Mouse (Mus musculus) forebrain, embryonic 16.5 days (tissue): ENCODE data around the gene Epb41l1. TPM values are rescaled to one million over a fixed set of nuclear protein-coding genes. Genes with fewer than 3 reads are reported as not detected.

ENCODE experiments used
- ATAC-seq: fragments of 200-750 bp; cut with Nextera tagmentation; 2 replicates; pipeline ENCODE4 v1.8.0; 2017; ENCODE audit warnings: mild to moderate bottlenecking, moderate library complexity
- H3K27ac ChIP-seq: fragments of 300-500 bp; sonication (generic); 2 replicates; pipeline ENCODE4 v1.5.1; 2014; ENCODE audit warnings: low read length, control low read depth
- H3K27me3 ChIP-seq: fragments of 300-500 bp; sonication (generic); replicated peaks from 2 replicates; pipeline ENCODE4 v1.6.1; 2014; ENCODE audit warnings: low read length; ENCODE audit not compliant: control insufficient read depth, insufficient read depth
- H3K36me3 ChIP-seq: fragments of 300-500 bp; sonication (generic); 2 replicates; pipeline ENCODE4 v1.6.1; 2014; ENCODE audit not compliant: control insufficient read depth, insufficient read depth
- H3K4me1 ChIP-seq: fragments of 300-500 bp; sonication (generic); replicated peaks from 2 replicates; pipeline ENCODE4 v1.6.1; 2014; ENCODE audit warnings: low read length; ENCODE audit not compliant: control insufficient read depth, insufficient read depth
- H3K4me2 ChIP-seq: fragments of 300-500 bp; sonication (generic); 2 replicates; pipeline ENCODE4 v1.6.1; 2014; ENCODE audit warnings: mild to moderate bottlenecking, low read length, control low read depth
- H3K4me3 ChIP-seq: fragments of 300-500 bp; sonication (generic); replicated peaks from 2 replicates; pipeline ENCODE4 v1.5.1; 2014; ENCODE audit warnings: mild to moderate bottlenecking, low read length, control low read depth
- H3K9ac ChIP-seq: fragments of 300-500 bp; sonication (generic); replicated peaks from 2 replicates; pipeline ENCODE4 v1.6.1; 2014; ENCODE audit warnings: low read depth, low read length, control low read depth
- H3K9me3 ChIP-seq: fragments of 300-500 bp; sonication (generic); 2 replicates; pipeline ENCODE4 v1.6.1; 2016; ENCODE audit warnings: low read length; ENCODE audit not compliant: control insufficient read depth
- WGBS: fragments of 180-500 bp; shearing (Covaris S2); extraction: QIAGEN DNeasy Blood & Tissue Kit; methylation state at CpG from one replicate; pipeline ENCODE4 v1.1.7; 2014; 5-methylcytosine and 5-hydroxymethylcytosine counted together
- polyA plus RNA-seq: library from polyadenylated mRNA; unstranded; fragments of >200 nt; fragmentation: Nextera tagmentation; extraction: Ambion mirVana; gene quantifications from 2 replicates; pipeline ENCODE4 v1.2.1, GENCODE M21; 2015

Epb41l1 gene
- polyA plus RNA-seq, 1 experiment from 2014 or later: 15.5 TPM

DNA sequence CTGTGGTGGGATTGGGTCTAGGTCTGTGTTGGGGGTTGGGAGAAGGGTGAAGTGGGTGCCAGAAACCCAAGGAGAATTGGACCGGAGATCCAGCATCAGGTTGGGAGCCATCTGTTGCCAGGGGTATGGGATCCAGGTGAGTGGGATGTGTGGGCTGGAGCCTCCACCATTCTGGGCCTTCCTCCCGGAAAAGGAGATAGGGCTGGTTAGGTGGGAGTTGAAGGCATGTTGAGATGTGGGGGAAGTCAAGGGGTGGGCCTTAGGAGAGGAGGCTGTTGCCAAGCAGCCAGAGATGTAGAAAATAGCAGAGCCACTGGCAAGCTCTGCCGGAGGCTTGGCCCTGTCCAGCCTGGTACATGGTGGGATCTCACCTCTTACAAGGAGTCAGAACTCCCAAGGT, 11.4 kb downstream of the Epb41l1 start:
- Histone ChIP-seq H3K9me3 (no peaks in the 10 kb centered on the region), H3K4me2 (no peak overlapping the region), H3K27ac (no peak overlapping the region), H3K36me3 (no peaks in the 10 kb centered on the region), H3K4me3 (no peak overlapping the region), H3K27me3 (no peaks in the 10 kb centered on the region), H3K4me1 (no peaks in the 10 kb centered on the region), H3K9ac (no peak overlapping the region)
- 87% methylated on average over 3 of the region's 3 CpGs for WGBS
- ATAC-seq: no peak

DNA sequence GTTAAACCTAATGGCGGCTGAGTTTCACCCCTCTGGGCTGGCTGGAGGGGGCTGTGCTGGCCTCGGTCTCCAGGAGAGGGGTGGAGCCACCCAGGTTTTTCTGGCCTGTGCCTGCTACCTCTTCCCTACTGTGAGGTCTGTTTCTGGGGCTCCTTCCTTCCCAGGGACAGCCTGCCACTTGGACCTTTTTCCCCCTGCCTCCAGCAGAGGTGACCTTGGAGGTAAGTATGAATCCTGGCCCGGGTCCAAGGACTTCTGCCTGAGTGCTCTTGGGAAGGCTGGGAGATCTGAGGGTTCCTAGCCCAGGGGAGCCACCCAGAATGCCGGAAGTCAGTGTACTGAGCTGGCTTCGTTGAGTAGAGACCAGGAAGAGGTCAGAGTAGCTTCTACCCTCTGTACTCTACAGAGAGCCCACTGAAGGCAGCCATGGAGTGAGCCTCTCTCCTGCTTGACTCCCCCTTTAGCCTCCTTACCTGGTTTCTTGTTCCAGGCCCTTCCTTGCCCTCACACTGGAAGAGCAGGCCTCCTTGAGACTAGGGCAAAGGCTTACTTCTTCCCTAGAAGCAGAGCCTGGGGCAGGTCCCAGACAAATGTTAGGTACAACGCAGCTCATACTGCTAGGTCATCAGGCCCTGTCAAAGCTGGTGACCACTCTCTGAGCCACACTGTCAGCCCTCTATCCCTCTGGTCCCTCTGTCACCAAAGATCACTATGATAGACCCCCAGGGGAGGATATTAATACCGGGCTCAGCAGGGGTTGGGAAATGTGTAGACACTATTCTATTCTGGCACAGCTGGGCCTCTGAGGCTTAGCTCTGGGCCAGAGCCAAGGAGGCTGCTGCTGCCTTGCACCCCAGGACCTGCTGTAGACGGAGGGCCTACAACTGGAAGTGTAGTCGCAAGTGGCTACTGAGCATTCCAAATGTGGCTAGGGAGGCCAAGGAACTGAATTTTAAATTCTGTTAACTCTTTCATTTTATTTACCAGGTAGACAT, 12.5 kb downstream of the Epb41l1 start:
- WGBS: 46% methylated on average over 9 of the region's 9 CpGs
- Histone ChIP-seq H3K4me3 (no peak overlapping the region), H3K9me3 (no peaks in the 10 kb centered on the region), H3K36me3 (no peaks in the 10 kb centered on the region), H3K4me1 (no peaks in the 10 kb centered on the region), H3K4me2 (no peak overlapping the region), H3K27me3 (no peaks in the 10 kb centered on the region), H3K27ac (no peak overlapping the region), H3K9ac (no peak overlapping the region)
- no peak for ATAC-seq

DNA sequence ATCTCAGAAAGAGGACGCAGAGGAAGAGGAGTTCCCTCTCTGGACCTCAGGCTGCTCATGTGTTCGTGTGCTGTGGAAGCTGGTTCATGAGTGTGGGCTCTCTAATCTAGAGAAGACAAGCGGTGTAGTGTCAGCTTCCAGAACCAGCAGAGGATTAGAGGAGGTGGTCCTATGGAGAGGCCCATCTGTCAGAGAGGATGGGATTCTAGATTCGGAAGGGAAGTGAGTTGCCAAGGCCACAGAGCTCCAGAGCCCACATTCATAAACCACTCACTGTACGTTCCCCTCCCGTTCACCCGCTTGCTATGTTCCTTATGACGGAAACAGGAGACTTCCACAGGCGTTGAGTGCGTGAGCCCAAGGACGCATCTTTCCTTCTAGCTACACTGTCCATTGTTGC, 16.9 kb downstream of the Epb41l1 start:
- Histone ChIP-seq H3K27me3 (no peaks in the 10 kb centered on the region), H3K9ac (no peak overlapping the region), H3K9me3 (no peaks in the 10 kb centered on the region), H3K4me3 (no peak overlapping the region), H3K36me3 (peaks cover 3% of the 10 kb centered on the region; the same call in 1 of the 2 replicates), H3K4me2 (no peak overlapping the region), H3K4me1 (no peaks in the 10 kb centered on the region), H3K27ac (no peak overlapping the region)
- ATAC-seq: no peak
- 92% methylated on average over 11 of the region's 11 CpGs for WGBS

DNA sequence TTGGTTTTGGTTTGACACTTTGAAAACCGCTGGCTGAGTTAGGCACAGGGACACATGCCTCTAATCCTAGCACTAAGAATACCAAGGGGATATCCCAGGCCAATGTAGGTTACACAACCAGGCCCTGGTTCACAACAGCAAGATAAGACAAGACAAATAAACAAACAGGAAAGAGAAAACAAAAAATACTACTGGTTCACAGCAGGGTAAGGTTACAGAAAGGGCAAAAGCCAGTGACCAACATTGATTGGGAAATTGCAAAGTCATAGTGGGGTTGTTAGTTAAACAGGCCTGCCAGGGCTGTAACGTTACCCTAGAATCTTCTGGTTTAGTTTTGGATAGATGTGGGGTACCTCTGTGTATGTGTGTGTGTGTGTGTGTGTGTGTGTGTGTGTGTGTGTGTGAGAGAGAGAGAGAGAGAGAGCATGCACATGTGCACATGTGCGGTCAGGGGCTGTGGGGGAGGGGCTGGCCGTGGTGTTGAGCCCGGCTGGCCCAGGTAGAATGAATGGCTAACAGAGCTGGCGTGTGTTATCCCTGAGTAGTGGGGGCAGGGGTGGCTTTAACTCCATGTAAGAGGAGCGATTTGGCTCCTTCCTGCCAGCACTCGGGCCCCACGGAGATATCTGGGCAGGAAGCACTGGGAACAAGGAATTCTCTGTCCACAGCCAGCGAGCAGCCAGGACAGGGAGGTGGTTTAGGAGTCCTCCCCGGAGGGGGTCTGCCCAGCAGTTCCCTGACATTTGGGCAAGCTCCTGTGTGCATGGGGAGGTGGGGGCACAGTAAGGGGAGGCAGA, 19.2 kb downstream of the Epb41l1 start:
- Histone ChIP-seq H3K27me3 (no peaks in the 10 kb centered on the region), H3K4me1 (no peaks in the 10 kb centered on the region), H3K4me2 (no peak overlapping the region), H3K9ac (no peak overlapping the region), H3K4me3 (no peak overlapping the region), H3K36me3 (peaks cover 3% of the 10 kb centered on the region; the same call in 1 of the 2 replicates), H3K9me3 (no peaks in the 10 kb centered on the region), H3K27ac (no peak overlapping the region)
- 46% methylated on average over 11 of the region's 11 CpGs for WGBS
- no peak for ATAC-seq

DNA sequence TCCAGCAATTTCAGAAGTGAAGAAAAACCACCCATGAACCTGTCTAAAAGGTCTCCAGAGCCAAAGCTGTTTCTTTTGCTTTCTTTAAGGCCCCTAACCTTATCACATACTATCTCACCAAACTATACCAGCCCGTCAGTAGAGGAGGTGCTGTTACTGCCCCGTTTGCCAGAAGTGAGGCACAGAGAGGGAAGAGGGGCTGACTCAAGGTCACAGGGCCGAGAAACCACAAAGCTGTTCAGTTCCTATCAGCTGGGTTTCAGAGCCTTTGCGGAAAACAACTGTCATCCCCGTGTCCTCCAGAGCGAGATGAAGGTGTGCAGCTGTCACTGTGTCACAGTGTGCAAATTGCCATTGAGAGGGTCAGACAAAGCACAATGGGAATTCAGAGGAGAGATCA, 21.2 kb downstream of the Epb41l1 start:
- no peak overlapping the region for H3K4me3 ChIP-seq
- no peak overlapping the region for H3K9ac ChIP-seq
- peaks cover 8% of the 10 kb centered on the region; the same call in 1 of the 2 replicates for H3K36me3 ChIP-seq
- WGBS: 66% methylated on average over 6 of the region's 6 CpGs
- H3K27ac ChIP-seq: no peak overlapping the region
- H3K27me3 ChIP-seq: no peaks in the 10 kb centered on the region
- no peaks in the 10 kb centered on the region for H3K9me3 ChIP-seq
- no peaks in the 10 kb centered on the region for H3K4me1 ChIP-seq
- no peak overlapping the region for H3K4me2 ChIP-seq
- ATAC-seq: no peak

DNA sequence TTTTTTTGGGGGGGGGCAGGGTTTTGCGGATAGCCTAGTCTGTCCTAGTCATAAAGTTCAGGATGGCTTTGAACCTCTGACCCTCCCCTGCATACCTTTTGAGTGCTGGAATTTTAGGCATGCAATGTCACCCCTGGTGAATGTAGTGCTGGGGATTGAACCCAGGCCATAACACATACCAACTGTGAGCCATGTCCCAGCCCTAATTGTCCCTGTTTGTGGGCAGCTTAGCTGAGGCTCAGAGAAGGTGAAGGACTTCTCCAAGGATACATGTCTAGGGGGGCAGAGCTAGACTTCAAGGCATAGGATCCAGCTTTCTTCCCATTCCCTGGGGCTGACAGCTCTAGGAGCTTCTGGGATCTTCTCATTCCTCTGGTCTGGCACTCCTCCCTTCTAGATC, 22.6 kb downstream of the Epb41l1 start:
- WGBS: 83% methylated on average over 1 of the region's 1 CpGs
- no peak overlapping the region for H3K4me3 ChIP-seq
- H3K9ac ChIP-seq: no peak overlapping the region
- ATAC-seq: no peak
- no peak overlapping the region for H3K27ac ChIP-seq
- H3K9me3 ChIP-seq: no peaks in the 10 kb centered on the region
- no peaks in the 10 kb centered on the region for H3K27me3 ChIP-seq
- no peaks in the 10 kb centered on the region for H3K4me1 ChIP-seq
- H3K4me2 ChIP-seq: no peak overlapping the region
- H3K36me3 ChIP-seq: peaks cover 7% of the 10 kb centered on the region; the same call in 1 of the 2 replicates

DNA sequence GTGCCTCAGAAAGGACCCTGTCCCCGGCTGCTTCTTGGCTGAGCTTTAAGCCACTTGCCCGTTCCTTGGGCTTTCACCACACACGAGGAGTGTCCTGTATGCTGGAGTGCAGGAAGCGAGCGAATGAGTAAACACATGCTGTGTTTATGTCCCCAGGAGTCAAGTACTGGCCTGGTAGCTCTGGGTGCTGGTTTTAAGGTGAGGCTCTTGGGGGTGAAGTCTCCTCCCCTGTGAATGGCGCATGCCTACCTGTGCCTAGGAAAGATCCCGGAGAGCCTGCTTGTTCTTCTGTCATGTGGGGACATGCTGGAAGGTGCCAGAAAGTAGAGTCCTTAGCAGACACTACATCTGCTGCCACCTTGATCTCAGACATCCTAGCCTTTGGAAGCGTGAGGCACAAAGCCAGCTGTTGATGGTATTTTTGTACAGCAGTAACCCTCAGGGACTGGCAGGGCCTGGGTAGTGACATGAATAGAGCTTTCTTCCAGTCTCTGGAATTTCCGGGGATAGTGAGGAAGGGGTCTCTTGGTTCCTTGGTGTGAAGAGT, 25.9 kb downstream of the Epb41l1 start:
- Histone ChIP-seq H3K4me2 (no peak overlapping the region), H3K9me3 (no peaks in the 10 kb centered on the region), H3K4me1 (no peaks in the 10 kb centered on the region), H3K27ac (no peak overlapping the region), H3K4me3 (no peak overlapping the region), H3K36me3 (peaks cover 5% of the 10 kb centered on the region; the same call in 1 of the 2 replicates), H3K27me3 (no peaks in the 10 kb centered on the region), H3K9ac (no peak overlapping the region)
- WGBS: 88% methylated on average over 9 of the region's 9 CpGs
- ATAC-seq: no peak

DNA sequence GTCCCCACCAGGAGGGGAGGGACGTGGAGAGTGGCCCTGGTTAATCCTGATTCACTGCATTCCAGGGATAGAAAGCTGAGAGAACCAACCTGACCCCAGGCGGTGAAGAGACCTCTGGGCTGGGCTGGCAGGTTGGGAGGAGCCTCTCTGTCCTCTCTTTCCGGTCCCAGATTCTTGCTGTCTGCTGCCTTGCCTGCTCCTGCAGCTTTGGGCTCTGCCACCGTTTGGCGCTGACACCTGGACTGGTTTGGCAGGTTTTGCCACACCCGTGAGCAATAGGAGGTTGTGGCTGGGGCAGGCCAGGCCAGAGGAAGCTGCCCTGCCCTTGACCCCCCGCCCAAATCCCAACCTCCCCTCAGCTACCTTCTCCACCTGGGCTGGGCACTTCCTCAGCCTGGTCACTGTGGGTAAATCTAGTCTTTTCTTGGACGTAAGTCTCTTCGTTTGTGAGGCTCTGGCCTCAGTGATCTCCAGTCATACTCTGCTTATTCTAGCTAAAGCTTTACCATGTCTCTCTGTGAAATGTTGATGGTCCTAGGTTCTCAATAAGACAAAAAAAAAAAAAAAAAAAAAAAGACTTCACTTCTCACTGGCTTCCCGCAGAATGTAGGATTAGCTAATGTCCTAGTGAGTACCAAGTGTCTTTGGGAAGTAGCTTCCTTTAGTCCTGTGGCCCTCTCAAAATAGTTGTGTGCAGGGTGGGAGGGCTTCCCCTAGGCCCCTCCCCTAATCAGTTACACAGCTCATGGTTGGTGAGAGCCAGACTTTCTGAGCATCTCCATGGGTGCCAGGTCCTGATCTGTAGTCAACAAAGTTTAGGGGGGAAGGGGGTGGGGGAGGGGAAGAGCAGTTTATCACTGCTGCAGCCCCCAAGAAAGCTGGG, 26.9 kb downstream of the Epb41l1 start:
- Histone ChIP-seq H3K9me3 (no peaks in the 10 kb centered on the region), H3K36me3 (peaks cover 5% of the 10 kb centered on the region; the same call in 1 of the 2 replicates), H3K4me2 (no peak overlapping the region), H3K27me3 (no peaks in the 10 kb centered on the region), H3K4me3 (no peak overlapping the region), H3K4me1 (no peaks in the 10 kb centered on the region), H3K27ac (no peak overlapping the region), H3K9ac (no peak overlapping the region)
- WGBS: 14% methylated on average over 10 of the region's 10 CpGs
- ATAC-seq: no peak
